Mouse (Mus musculus) G1E (cell line): ENCODE results near the gene Wdr46. TPM values are rescaled to one million over a fixed set of nuclear protein-coding genes. Genes with fewer than 3 reads are reported as not detected.
A peak's percentile ranks its signal among the peaks of the same experiment; 100 is the strongest.

Source experiments
- ATAC-seq: 2 replicates; pipeline ENCODE4 v1.8.0; 2016; ENCODE audit warnings: mild to moderate bottlenecking; ENCODE audit not compliant: insufficient number of reproducible peaks, poor library complexity, low FRiP score, severe bottlenecking; ENCODE audit errors: extremely low read depth
- DNase-seq: peaks from one replicate; pipeline ENCODE4 v3.0.0; 2012; ENCODE audit warnings: low spot score
- H3K27me3 ChIP-seq: 2 replicates; pipeline ENCODE4 v1.6.1; 2012; ENCODE audit warnings: mild to moderate bottlenecking, low read length, inconsistent platforms; ENCODE audit not compliant: insufficient read depth
- H3K36me3 ChIP-seq: replicated peaks from 2 replicates; pipeline ENCODE3; 2012; ENCODE audit warnings: mild to moderate bottlenecking, inconsistent platforms
- H3K4me1 ChIP-seq: 2 replicates; pipeline ENCODE4 v1.6.1; 2012; ENCODE audit warnings: low read depth, low read length, inconsistent platforms, mixed read lengths; ENCODE audit not compliant: insufficient read depth
- H3K4me3 ChIP-seq: 2 replicates; pipeline ENCODE4 v1.5.1; 2012; ENCODE audit warnings: low read depth, mild to moderate bottlenecking, inconsistent platforms, low read length, moderate library complexity, mixed read lengths
- H3K9me3 ChIP-seq: replicated peaks from 2 replicates; pipeline ENCODE4 v1.6.1; 2012; ENCODE audit warnings: inconsistent platforms
- CTCF ChIP-seq: IDR thresholded peaks from 2 replicates; pipeline ENCODE4 v1.5.1; 2012; ENCODE audit warnings: low read depth, low read length, inconsistent platforms, mixed read lengths
- GATA1 ChIP-seq: IDR thresholded peaks from 2 replicates; pipeline ENCODE4 v1.6.1; 2012; ENCODE audit warnings: borderline replicate concordance, low read length, inconsistent platforms, mixed read lengths
- GATA2 ChIP-seq: IDR thresholded peaks from 2 replicates; pipeline ENCODE4 v1.6.1; 2012; ENCODE audit warnings: low read depth, low read length, inconsistent platforms, borderline replicate concordance
- POLR2AphosphoS5 ChIP-seq: IDR thresholded peaks from 2 replicates; pipeline ENCODE4 v1.6.1; 2012; ENCODE audit warnings: low read depth, low read length, inconsistent platforms; ENCODE audit not compliant: insufficient replicate concordance
- TAL1 ChIP-seq: conservative IDR thresholded peaks from 2 replicates; pipeline ENCODE4 v1.6.1; 2012; ENCODE audit warnings: low read depth, low read length, inconsistent platforms, mixed read lengths
- polyA plus RNA-seq: library from polyadenylated mRNA; stranded (reverse); fragments of >175 nt; gene quantifications from 2 replicates; pipeline ENCODE4 v1.2.3, GENCODE M21; 2012
- total RNA-seq, 2 experiments: library from RNA; stranded (forward) in 1 of 2; stranded (reverse) in 1 of 2; fragments of 200-1000 nt in 1 of 2; fragments of >200 nt in 1 of 2; fragmentation: Nextera tagmentation in 1 of 2; gene quantifications; 2 replicates each; pipeline ENCODE4 v1.2.3; 2014 to 2017

Wdr46 gene
- total and polyA plus RNA-seq, 3 experiments: 29.6 to 72.2 (median 31.1) TPM

DNA sequence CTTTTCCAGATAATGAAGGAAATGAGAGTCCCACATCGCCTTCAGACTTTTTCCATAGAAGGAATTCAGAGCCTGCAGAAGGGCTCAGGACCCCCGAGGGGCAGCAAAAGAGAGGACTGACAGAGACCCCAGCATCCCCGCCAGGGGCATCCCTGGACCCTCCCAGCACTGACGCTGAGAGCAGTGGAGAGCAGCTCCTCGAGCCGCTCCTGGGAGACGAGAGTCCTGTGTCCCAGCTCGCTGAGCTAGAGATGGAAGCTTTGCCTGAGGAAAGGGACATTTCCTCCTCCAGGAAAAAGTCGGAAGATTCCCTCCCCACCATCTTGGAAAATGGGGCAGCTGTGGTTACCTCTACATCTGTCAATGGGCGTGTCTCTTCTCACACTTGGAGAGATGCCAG, 27.2 kb upstream of the Wdr46 start:
- Histone ChIP-seq H3K4me3 (no peak overlapping the region; the same call in 1 of the 2 replicates), H3K27me3 (no peaks in the 10 kb centered on the region), H3K36me3 (peaks cover 66% of the 10 kb centered on the region), H3K4me1 (peaks cover 78% of the 10 kb centered on the region), H3K9me3 (peaks cover 16% of the 10 kb centered on the region)
- no peak for TF ChIP-seq TAL1
- no peak for ATAC-seq
- DNase-seq: no peak

DNA sequence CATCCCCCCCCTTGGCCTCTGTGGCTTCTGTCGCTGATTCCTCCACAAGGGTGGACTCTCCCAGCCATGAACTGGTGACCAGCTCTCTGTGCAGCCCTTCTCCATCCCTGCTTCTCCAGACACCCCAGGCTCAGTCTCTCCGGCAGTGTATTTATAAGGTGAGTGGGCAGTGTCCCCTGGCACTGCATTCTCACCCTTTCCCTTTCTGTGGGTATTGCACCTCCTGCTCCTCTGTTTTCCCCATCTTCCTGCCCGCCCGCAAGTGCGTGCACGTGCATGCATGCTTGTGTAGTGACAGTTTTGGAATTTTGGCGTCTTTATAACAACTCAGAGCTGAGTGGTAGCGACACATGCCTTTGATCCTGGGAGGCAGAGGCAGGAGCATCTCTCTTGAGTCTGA, 26.6 kb upstream of the Wdr46 start:
- H3K4me1 ChIP-seq: peaks cover 78% of the 10 kb centered on the region
- H3K27me3 ChIP-seq: no peaks in the 10 kb centered on the region
- H3K9me3 ChIP-seq: peaks cover 19% of the 10 kb centered on the region
- ATAC-seq (no peak), DNase-seq (no peak)
- peak overlapping the region; percentile 8; the same call in 1 of the 2 replicates for H3K4me3 ChIP-seq
- peaks cover 73% of the 10 kb centered on the region for H3K36me3 ChIP-seq
- TF ChIP-seq GATA1 (no peak), GATA2 (no peak), TAL1 (no peak), POLR2AphosphoS5 (no peak), CTCF (no peak)

GRCm38 (mm10) chr17:33914969-33915391, 25.5 kb upstream of the Wdr46 start:
- peaks cover 85% of the 10 kb centered on the region for H3K4me1 ChIP-seq

GRCm38 (mm10) chr17:33915671-33916250, 24.7 kb upstream of the Wdr46 start, which contains the start of the genes Tapbp and Zbtb22:
Gene Tapbp (plus strand): TSS chr17:33915899.
Gene Zbtb22 (plus strand): TSS chr17:33915904.
- peaks cover 85% of the 10 kb centered on the region for H3K4me1 ChIP-seq
- TF ChIP-seq CTCF (no peak), GATA1 (no peak), GATA2 (no peak), TAL1 (no peak), POLR2AphosphoS5 (no peak)
- H3K36me3 ChIP-seq: peaks cover 67% of the 10 kb centered on the region
- peaks cover 19% of the 10 kb centered on the region for H3K9me3 ChIP-seq
- H3K4me3 ChIP-seq: peak within 1 kb of the TSS; percentile 70
- peak; percentile 71 for ATAC-seq
- no peaks in the 10 kb centered on the region for H3K27me3 ChIP-seq
- peak; percentile 95 for DNase-seq

More at GRCm38 (mm10) chr17:33914969-33915391, 25.5 kb upstream of the Wdr46 start:
- peaks cover 73% of the 10 kb centered on the region for H3K36me3 ChIP-seq
- no peak for TF ChIP-seq TAL1
- no peak for TF ChIP-seq POLR2AphosphoS5
- no peak for TF ChIP-seq GATA2
- TF ChIP-seq GATA1: no peak
- TF ChIP-seq CTCF: no peak
- peak overlapping the region; percentile 67; the same call in 1 of the 2 replicates for H3K4me3 ChIP-seq
- peaks cover 19% of the 10 kb centered on the region for H3K9me3 ChIP-seq
- DNase-seq: no peak
- ATAC-seq: no peak
- no peaks in the 10 kb centered on the region for H3K27me3 ChIP-seq

- Histone ChIP-seq H3K36me3 (peaks cover 67% of the 10 kb centered on the region), H3K4me3 (peak overlapping the region; percentile 70), H3K27me3 (no peaks in the 10 kb centered on the region), H3K4me1 (peaks cover 85% of the 10 kb centered on the region), H3K9me3 (peaks cover 19% of the 10 kb centered on the region)
- DNase-seq (peak; percentile 73), ATAC-seq (no peak)
- no peak for TF ChIP-seq GATA1
- no peak for TF ChIP-seq GATA2
- no peak for TF ChIP-seq CTCF
- TF ChIP-seq POLR2AphosphoS5: no peak
- no peak for TF ChIP-seq TAL1
Measured at GRCm38 (mm10) chr17:33916294-33916693, 24.2 kb upstream of the Wdr46 start.

DNA sequence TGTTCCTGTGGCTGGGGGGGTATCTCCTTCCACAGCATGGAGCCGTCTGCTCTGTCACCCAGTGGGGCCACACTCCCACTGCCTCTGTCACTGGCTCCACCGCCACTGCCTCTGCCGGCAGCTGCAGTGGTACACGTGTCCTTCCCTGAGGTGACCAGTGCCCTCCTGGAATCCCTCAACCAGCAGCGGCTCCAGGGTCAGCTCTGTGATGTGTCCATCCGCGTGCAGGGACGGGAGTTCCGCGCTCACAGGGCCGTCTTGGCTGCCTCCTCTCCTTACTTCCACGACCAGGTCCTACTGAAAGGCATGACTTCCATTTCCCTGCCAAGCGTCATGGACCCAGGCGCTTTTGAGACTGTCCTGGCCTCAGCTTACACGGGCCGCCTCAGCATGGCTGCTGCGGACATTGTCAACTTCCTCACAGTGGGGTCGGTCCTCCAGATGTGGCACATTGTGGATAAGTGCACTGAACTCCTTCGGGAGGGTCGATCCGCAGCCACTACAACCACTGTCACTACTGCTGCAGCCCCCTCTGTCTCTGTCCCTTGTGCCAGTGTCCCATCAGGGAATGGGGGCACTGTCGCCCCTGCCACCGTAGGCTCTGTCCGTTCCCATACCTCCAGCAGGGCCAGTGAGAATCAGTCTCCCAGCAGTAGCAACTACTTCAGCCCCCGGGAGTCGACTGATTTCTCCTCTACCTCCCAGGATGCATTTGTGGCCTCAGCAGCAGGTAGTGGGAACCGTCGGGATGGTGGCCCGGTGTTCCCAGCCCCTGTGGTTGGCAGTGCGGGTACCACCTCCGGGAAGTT, 23.4 kb upstream of the Wdr46 start:
- ATAC-seq (no peak), DNase-seq (no peak)
- Histone ChIP-seq H3K9me3 (peaks cover 19% of the 10 kb centered on the region), H3K27me3 (no peaks in the 10 kb centered on the region), H3K36me3 (peaks cover 67% of the 10 kb centered on the region), H3K4me1 (peaks cover 84% of the 10 kb centered on the region), H3K4me3 (peak overlapping the region; percentile 70)
- TF ChIP-seq TAL1: no peak
- no peak for TF ChIP-seq GATA2
- TF ChIP-seq POLR2AphosphoS5: no peak
- TF ChIP-seq GATA1: no peak
- no peak for TF ChIP-seq CTCF
